Mouse (Mus musculus) lung, embryonic 14.5 days (tissue): ENCODE data around the gene Gab1. TPM values are rescaled to one million over a fixed set of nuclear protein-coding genes. Genes with fewer than 3 reads are reported as not detected.
A peak's percentile ranks its signal among the peaks of the same experiment; 100 is the strongest.

Experiments used
- ATAC-seq: fragments of 200-750 bp; cut with Nextera tagmentation; 2 replicates; pipeline ENCODE4 v1.8.0; 2017; ENCODE audit warnings: mild to moderate bottlenecking, moderate TSS enrichment, moderate library complexity; ENCODE audit not compliant: insufficient read depth
- DNase-seq: peaks from one replicate; pipeline ENCODE4 v3.0.0-alpha.2; 2015
- H3K27ac ChIP-seq: fragments of 300-500 bp; sonication (generic); 2 replicates; pipeline ENCODE4 v1.5.1; 2014; ENCODE audit warnings: low read depth, mild to moderate bottlenecking, moderate library complexity
- H3K27me3 ChIP-seq: fragments of 300-500 bp; sonication (generic); 2 replicates; pipeline ENCODE4 v1.6.1; 2014; ENCODE audit warnings: low read length, control low read depth; ENCODE audit not compliant: insufficient read depth
- H3K36me3 ChIP-seq: fragments of 300-500 bp; sonication (generic); 2 replicates; pipeline ENCODE4 v1.6.1; 2014; ENCODE audit warnings: control low read depth; ENCODE audit not compliant: insufficient read depth
- H3K4me1 ChIP-seq: fragments of 300-500 bp; sonication (generic); 2 replicates; pipeline ENCODE4 v1.6.1; 2014; ENCODE audit warnings: antibody characterized with exemption, control low read depth; ENCODE audit not compliant: insufficient read depth
- H3K4me2 ChIP-seq: fragments of 300-500 bp; sonication (generic); 2 replicates; pipeline ENCODE4 v1.6.1; 2014; ENCODE audit warnings: mild to moderate bottlenecking
- H3K4me3 ChIP-seq: fragments of 300-500 bp; sonication (generic); 2 replicates; pipeline ENCODE4 v1.5.1; 2014; ENCODE audit warnings: low read depth, low read length
- H3K9ac ChIP-seq: fragments of 300-500 bp; sonication (generic); 2 replicates; pipeline ENCODE4 v1.6.1; 2014
- H3K9me3 ChIP-seq: fragments of 300-500 bp; sonication (generic); 2 replicates; pipeline ENCODE4 v1.6.1; 2016; ENCODE audit warnings: low read depth, low read length, control low read depth
- CTCF ChIP-seq: IDR thresholded peaks from 2 replicates; pipeline ENCODE4 v1.5.1; 2016; ENCODE audit warnings: antibody characterized with exemption, low read depth
- WGBS: fragments of 180-500 bp; shearing (Covaris S2); extraction: QIAGEN DNeasy Blood & Tissue Kit; methylation state at CpG from one replicate; pipeline ENCODE4 v1.1.7; 2014; 5-methylcytosine and 5-hydroxymethylcytosine counted together
- polyA plus RNA-seq: library from polyadenylated mRNA; unstranded; fragments of >200 nt; fragmentation: Nextera tagmentation; extraction: Ambion mirVana; gene quantifications from 2 replicates; pipeline ENCODE4 v1.2.1, GENCODE M21; 2014

Gab1 gene
- polyA plus RNA-seq, 1 experiment from 2014 or later = 37.8 TPM

DNA sequence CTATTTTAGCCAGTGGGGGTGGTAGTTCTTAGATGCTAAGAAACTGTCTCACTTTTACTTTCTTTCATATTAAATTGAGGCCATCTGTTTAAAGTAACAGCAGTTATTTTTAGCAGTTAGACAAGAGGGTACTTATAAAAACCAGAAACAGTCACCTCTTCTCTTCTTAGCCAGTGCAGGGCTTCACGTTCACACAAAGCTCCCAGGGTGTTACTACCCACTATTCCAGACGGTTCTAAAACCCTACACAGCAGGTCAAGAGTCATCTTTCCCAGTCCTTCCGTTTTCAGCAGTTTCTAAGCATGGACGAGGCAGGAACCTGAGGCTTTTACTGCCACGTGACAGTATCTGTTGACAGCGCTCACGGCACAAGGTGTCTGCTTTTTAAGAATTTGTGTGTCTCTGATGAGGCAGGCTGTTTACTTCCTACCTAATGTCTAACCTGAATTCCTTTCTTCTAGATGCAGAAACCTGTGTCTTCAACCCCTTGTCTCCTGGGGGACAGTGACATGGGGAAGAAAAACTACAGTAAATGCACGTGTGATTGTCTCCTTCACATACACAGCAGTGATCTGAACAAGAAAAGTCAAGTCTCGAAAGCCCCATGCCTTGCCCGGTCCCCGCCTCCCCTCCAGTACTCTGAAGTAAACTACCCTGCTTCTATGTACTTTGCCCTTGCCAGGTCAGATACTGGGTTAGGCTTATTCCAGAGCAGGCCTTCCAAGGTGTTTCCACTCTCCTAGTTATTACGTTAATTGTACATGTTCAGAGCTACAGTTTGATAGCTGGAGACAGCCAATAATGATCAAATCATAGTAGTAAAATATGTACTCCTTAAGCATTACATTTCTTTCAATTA, 58.7 kb downstream of the Gab1 start:
- ATAC-seq = no peak
- Histone ChIP-seq H3K4me2 (no peak overlapping the region), H3K27me3 (no peaks in the 10 kb centered on the region), H3K27ac (peak overlapping the region; percentile 55; the same call in 1 of the 2 replicates), H3K4me3 (no peak overlapping the region), H3K9ac (no peak overlapping the region), H3K9me3 (no peaks in the 10 kb centered on the region), H3K4me1 (peaks cover 11% of the 10 kb centered on the region; the same call in 1 of the 2 replicates), H3K36me3 (no peaks in the 10 kb centered on the region)
- TF ChIP-seq CTCF = no peak
- 52% methylated on average over 12 of the region's 12 CpGs for WGBS
- no peak for DNase-seq

- no peak overlapping the region for H3K9ac ChIP-seq
- DNase-seq (no peak), ATAC-seq (peak; percentile 35; the same call in 1 of the 2 replicates)
- H3K4me3 ChIP-seq = no peak overlapping the region
- no peaks in the 10 kb centered on the region for H3K9me3 ChIP-seq
- WGBS = 60% methylated on average over 6 of the region's 6 CpGs
- no peaks in the 10 kb centered on the region for H3K27me3 ChIP-seq
- no peaks in the 10 kb centered on the region for H3K36me3 ChIP-seq
- H3K4me1 ChIP-seq = peaks cover 9% of the 10 kb centered on the region; the same call in 1 of the 2 replicates
- H3K4me2 ChIP-seq = no peak overlapping the region
- no peak overlapping the region for H3K27ac ChIP-seq
- TF ChIP-seq CTCF = no peak
Observed at GRCm38 (mm10) chr8:80818978-80819377, 61.3 kb downstream of the Gab1 start.

- no peak overlapping the region for H3K27ac ChIP-seq
- TF ChIP-seq CTCF = peak; percentile 19; the same call in 1 of the 2 replicates
- H3K4me3 ChIP-seq = no peak overlapping the region
- 68% methylated on average over 2 of the region's 2 CpGs for WGBS
- DNase-seq (no peak), ATAC-seq (no peak)
- no peak overlapping the region for H3K9ac ChIP-seq
- peaks cover 9% of the 10 kb centered on the region for H3K4me1 ChIP-seq
- H3K27me3 ChIP-seq = no peaks in the 10 kb centered on the region
- no peak overlapping the region for H3K4me2 ChIP-seq
- H3K9me3 ChIP-seq = no peaks in the 10 kb centered on the region
- H3K36me3 ChIP-seq = no peaks in the 10 kb centered on the region
Observed at GRCm38 (mm10) chr8:80817065-80817464, 63.3 kb downstream of the Gab1 start.

GRCm38 (mm10) chr8:80815179-80815578, 65.1 kb downstream of the Gab1 start:
- DNase-seq (no peak), ATAC-seq (no peak)
- no peak overlapping the region for H3K9ac ChIP-seq
- TF ChIP-seq CTCF = no peak
- H3K9me3 ChIP-seq = no peaks in the 10 kb centered on the region
- no peak overlapping the region for H3K4me3 ChIP-seq
- H3K4me1 ChIP-seq = peaks cover 9% of the 10 kb centered on the region
- H3K27me3 ChIP-seq = no peaks in the 10 kb centered on the region
- H3K36me3 ChIP-seq = 0 out of 2 replicates have a peak, but pooled peaks cover 2% of the 10 kb centered on the region
- H3K27ac ChIP-seq = no peak overlapping the region
- WGBS = 57% methylated on average over 6 of the region's 6 CpGs
- H3K4me2 ChIP-seq = no peak overlapping the region

DNA sequence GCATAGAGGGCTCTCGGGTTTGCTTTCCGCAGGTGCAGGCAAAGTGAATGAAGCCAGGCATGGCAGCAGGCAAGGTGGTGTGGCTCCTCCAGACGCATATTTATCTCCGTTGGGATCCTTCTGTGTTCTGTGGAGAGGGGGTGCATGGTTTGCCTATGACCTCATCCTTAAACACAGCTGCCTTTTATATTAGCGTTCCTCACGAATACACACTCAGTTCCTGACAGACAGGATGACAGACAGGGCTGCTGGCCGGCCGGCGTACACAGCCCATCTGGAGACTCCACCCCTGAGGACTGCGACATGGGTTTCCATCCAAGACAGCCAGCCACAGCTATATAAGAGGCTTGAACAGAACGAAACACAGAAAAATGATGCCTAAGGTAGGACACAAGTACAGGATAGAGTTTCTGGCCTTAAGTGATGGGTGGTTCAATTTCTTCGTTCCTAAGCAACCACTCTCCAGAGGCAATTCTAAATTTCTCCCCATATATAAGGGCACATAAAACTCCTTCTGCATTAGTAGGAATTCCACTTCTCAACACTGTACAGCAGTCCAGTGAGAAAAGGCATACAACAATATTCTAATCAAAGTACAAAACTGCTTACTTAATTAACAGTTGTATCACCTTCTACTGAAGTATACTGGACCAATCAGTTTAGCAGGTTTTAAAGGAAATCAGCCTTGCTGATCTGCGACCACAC, 66.1 kb downstream of the Gab1 start:
- Histone ChIP-seq H3K27ac (no peak overlapping the region), H3K9me3 (no peaks in the 10 kb centered on the region), H3K36me3 (0 out of 2 replicates have a peak, but pooled peaks cover 2% of the 10 kb centered on the region), H3K4me1 (peaks cover 9% of the 10 kb centered on the region), H3K27me3 (no peaks in the 10 kb centered on the region), H3K4me2 (no peak overlapping the region), H3K4me3 (no peak overlapping the region), H3K9ac (no peak overlapping the region)
- TF ChIP-seq CTCF = no peak
- DNase-seq = peak; percentile 46
- 24% methylated on average over 13 of the region's 13 CpGs for WGBS
- peak; percentile 64; the same call in 1 of the 2 replicates for ATAC-seq

DNA sequence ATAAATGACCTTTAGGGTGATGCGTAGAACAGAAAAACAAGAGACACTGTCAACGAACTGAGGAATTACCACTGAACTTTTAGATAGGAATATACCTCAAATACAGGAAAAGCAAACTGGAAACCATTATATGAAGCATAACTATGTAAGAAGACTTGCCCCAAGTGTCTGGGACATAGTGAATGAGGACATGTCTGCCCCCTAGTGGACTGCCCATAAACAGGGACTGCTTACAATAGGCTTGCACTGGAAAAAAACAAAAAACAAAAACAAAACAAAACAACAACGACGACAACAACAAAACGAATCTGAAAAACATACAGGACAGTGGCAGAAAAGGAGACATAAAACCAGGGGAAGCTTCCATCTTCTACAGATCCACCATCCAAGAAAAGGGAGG, 66.9 kb downstream of the Gab1 start:
- no peak overlapping the region; the same call in 1 of the 2 replicates for H3K27ac ChIP-seq
- no peak overlapping the region for H3K4me3 ChIP-seq
- peak; percentile 63 for DNase-seq
- H3K9ac ChIP-seq = no peak overlapping the region
- H3K9me3 ChIP-seq = no peaks in the 10 kb centered on the region
- no peak overlapping the region for H3K4me2 ChIP-seq
- ATAC-seq = no peak
- H3K4me1 ChIP-seq = peaks cover 11% of the 10 kb centered on the region
- WGBS = 81% methylated on average over 5 of the region's 5 CpGs
- no peaks in the 10 kb centered on the region for H3K27me3 ChIP-seq
- TF ChIP-seq CTCF = peak; percentile 64
- H3K36me3 ChIP-seq = 0 out of 2 replicates have a peak, but pooled peaks cover 2% of the 10 kb centered on the region

DNA sequence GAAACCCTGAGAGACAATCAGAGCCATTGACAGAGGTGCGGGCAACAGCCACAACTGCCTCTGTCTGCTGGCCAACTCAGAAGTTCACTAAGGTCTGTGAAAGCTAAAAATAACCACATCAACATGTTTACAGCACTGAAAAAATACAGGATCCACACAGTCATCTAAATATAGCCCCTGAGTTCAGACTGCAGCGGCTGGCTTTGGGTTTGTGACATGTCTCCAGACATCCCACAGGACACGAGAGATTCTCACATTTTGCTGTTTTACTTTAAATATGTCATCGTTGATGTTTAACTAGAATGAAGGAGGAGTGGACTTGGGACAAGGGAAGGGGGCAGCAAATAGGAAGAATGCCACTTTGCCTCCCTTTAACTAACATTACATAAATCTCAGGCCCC, 68.7 kb downstream of the Gab1 start:
- Histone ChIP-seq H3K36me3 (0 out of 2 replicates have a peak, but pooled peaks cover 2% of the 10 kb centered on the region), H3K27me3 (no peaks in the 10 kb centered on the region), H3K27ac (no peak overlapping the region; the same call in 1 of the 2 replicates), H3K4me1 (peaks cover 15% of the 10 kb centered on the region), H3K9me3 (no peaks in the 10 kb centered on the region), H3K9ac (no peak overlapping the region), H3K4me2 (no peak overlapping the region), H3K4me3 (no peak overlapping the region)
- WGBS = 47% methylated on average over 4 of the region's 4 CpGs
- no peak for ATAC-seq
- DNase-seq = peak; percentile 36
- no peak for TF ChIP-seq CTCF
